Mouse (Mus musculus) embryonic stem cell, embryonic (primary cell): ENCODE measurements around the gene Mylk.

Experiments used
- CTCF ChIA-PET, 4 experiments: fragments of 300-600 bp in 2 of 4; fragments of 350-600 bp in 2 of 4; sonication (Branson Sonifier 250); formaldehyde crosslinking; loops; one replicate each; lab custom pipeline; 2022; ENCODE audit warnings: inconsistent platforms in 2 of 4; lab: Charles Lee
- POLR2A ChIA-PET, 4 experiments: fragments of 300-600 bp in 2 of 4; fragments of 350-600 bp in 2 of 4; sonication (Branson Sonifier 250); formaldehyde crosslinking; loops; one replicate each; lab custom pipeline; 2022; ENCODE audit warnings: antibody characterized with exemption in 4 of 4, inconsistent platforms in 1 of 4; lab: Charles Lee

Mylk gene

DNA sequence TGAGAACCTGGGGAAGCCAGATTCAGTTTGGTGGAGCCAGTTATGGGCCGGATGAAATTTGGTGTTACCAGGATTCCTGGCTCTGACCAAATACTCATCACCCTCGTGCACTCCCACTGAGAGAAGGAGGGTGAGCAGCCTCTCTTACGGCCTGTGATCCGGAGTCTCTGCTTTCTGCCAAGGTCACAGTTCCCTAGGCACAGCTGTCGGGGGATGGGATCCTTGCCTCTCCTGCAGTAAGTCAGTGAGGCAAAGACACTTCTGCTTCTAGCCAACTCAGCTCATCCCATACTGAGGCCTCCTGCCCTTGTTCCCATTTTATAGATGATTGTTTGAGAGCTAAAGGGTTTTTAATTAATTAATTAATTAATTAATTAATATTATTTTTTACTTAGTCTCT, 13.2 kb downstream of the Mylk start:
- CTCF ChIA-PET = no interaction called here
- POLR2A ChIA-PET = no interaction called here

DNA sequence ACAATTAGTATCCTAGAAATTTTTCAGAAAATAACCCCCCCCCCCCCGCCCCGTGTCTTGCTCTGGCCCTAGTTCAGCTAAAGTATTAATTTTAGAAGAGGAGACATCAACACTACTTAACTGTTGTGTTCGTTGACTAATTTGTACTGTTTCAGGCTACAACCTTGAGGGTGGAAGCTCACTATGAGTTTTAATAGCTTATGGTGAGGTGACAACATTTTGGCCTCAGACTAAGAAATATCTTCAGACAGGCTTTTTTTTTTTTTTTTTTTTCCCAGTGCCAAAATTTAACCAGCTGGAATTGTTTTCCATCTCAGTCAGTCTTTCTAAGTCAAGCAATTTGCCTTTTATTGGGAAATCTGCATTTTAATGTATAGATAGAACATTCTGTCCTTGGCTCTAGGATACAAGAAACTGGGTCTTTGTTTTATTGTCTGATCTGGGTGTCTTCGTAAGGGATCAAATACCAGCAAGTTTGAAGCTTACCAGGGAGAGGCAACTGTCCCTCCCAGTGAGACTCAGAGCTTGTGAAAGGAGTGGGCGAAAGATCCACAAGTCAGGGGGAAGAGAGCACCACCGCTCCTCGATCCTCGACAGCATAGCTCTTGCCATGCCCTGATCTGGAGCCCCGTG, 19.1 kb downstream of the Mylk start:
- ChIA-PET POLR2A (interaction anchor here in 3 of 4 experiments (0.6 to 1.2 kb wide), 7 partner anchors 9 to 1781 kb away, joined by 3 to 6 read pairs (median 3); no protein-coding TSS in a partner anchor), CTCF (interaction anchor here in 3 of 4 experiments (0.6 to 1.5 kb wide), 7 partner anchors 23 to 1059 kb away, joined by 3 to 14 read pairs (median 4); no protein-coding TSS in a partner anchor)

DNA sequence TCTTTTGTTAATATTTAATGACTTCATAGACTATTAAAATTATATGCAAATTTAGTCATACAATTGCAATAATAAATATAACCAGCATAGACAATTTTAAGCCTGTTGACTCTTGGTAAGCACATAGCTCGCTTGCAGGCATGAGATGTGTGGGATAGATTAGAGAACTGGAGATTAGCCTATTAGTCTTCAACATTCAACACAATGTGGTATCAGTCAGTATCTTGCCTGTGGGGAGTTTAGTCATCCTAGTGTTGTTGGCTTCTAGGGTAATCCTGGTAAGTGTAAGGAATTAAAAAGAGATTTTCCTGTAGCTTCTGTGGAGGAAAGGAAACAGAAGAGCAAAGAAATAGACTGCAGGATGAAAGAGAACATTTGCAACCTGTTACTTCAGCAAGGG, 20.7 kb downstream of the Mylk start:
- POLR2A ChIA-PET = interaction anchor here in 1 of 4 experiments (1.0 kb wide), 1 partner anchor 20 kb away, joined by 3 read pairs; the partner anchor contains the start of gene Mylk
- CTCF ChIA-PET = interaction anchor here in 1 of 4 experiments (0.6 kb wide), 1 partner anchor 1631 kb away, joined by 3 read pairs; no protein-coding TSS in a partner anchor

DNA sequence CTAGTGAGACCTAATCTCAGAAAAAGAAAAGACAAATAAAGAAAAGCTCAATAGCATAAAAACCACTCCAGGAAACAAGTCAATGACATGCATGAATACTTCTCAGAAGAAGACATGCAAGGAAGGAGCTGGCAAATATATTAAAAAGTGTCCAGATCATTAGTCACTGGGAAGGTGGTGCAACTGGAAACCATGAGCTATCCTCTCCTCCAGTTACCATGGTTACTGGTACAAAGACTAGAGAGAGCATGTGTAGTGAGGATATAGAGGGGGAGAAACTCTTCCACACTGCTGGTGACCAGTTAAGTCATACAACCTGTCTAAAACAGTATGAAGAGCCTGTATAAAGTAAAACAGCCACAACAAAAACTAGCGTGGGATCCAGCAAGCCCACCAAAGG, 21.2 kb downstream of the Mylk start:
- CTCF ChIA-PET = no interaction called here
- POLR2A ChIA-PET = interaction anchor here in 1 of 4 experiments (1.0 kb wide), 1 partner anchor 21 kb away, joined by 3 read pairs; the partner anchor contains the start of gene Mylk

DNA sequence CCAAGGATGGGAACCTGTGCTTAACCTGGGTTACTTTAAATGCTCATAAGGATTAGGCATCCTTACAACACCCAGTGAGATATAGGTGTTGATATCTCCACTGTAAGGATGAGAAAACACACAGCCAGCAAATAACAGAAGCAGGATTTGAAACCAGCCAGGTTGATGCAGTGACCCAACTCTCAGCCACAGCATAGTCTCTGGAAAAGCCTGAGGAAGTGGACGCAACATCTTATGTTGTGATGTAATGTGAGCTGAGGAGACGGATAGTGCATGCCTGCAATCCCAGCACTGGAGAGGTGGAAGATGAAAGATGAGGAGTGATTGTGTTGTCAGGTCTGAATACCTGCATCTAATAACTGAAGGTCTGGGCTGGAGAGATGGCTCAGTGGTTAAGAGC, 22.4 kb downstream of the Mylk start:
- ChIA-PET POLR2A (no interaction called here), CTCF (no interaction called here)

DNA sequence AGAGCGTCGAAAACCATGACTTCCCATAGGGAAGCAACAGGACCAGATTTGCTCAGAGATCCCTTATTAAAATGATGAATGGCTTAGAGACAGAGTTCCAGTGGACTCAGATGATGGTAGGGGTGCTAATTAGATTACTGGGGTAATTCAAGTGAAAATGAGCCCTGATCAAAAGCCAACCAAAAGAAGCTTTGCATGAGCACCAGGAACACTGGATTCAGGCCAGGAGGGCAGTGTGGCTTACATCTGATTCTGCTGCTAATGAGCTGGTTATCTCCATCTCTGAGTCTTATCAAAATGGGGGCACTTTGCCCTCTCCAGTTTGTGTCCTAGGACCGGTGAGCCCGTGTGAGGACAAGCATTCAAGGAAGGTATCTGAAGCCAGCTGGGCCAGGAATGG, 23.4 kb downstream of the Mylk start:
- ChIA-PET CTCF (no interaction called here), POLR2A (no interaction called here)

DNA sequence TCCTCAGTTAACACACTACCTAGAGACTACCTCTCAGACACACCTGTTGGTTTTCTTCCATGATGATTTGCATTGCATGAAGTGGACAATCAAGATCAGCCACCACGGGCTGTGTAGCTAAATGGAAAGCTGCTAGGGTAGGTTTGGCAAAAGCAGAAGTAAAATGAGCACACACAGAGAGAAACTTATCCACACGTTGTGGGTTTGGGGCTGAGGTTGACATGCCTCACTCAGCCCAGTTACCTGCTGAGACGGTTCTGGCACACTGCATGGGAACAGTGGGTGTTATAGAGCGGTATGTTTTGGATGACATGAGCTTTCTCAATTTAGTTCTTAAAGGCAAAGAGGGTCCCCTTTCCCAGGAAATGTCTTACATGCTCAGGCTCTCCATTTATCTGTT, 25.1 kb downstream of the Mylk start:
- CTCF ChIA-PET = no interaction called here
- POLR2A ChIA-PET = no interaction called here

DNA sequence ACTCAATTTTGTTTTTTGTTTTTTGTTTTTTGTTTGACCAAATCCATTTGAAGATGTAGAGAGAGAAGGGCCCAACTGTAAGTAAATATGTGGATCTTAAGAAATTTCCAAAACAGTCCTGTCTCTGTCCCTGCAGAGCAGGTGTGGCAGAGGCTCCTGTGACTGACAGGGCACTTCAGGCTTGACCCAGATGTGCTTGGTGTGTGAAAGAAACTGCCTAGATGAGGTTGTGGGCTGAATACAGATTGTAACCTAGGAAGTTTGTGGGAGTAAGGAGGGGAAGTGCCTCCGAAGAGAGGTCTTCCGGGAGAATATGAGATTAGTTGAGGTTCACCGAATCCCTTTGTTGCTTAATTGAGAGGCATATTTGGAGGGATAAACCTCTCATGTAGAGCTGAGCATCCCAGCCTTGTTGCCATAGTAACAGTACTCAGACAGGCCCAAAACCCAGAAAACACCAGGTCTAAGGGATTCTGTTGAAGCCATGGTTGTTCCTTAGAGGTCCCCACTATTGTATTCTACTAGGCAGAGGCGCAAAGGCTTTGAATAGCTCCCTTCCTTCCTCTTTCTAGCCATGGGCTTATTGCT, 27.5 kb downstream of the Mylk start:
- ChIA-PET CTCF (no interaction called here), POLR2A (interaction anchor here in 1 of 4 experiments (0.8 to 1.0 kb wide), 2 partner anchors 9 to 52 kb away, joined by 3 to 5 read pairs; no protein-coding TSS in a partner anchor)

DNA sequence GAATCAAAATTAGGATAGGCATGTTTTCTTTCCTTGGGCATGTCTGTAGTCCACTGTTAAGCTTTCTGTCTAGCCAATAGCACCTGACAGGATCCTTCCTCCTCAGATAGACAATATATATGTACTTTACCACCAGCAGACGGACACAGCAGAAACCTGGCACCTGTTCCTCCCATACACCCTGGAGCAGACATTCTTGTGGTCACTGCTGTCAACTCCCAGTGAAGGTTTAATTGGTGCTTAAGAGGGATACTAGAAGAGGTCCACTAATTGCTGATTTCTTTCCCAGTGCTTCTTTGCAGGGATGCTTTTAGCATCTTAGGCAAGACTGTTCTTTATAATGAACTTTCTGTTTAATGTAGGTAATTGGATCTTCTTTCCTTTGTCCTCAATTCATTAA, 37.4 kb downstream of the Mylk start:
- POLR2A ChIA-PET = no interaction called here

DNA sequence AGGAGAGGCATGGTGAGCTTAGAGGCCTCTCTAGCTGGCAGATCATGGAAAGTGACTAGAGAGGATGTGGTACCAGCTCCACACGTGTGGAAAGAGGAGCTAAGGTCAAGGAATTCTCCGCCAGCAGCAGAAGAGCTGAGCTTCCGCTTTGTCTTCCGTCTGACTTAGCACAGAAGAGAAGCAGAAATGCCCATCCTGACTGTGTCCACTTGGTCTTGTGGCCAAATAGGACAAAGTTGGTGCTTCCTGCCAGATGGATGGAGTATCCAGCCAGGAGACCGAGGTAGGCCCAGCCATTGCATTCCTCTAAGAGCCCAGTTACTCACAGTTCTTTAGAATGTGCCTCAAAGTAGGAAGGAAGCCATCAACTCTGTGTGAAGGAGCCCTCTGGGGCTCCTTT, 38.5 kb downstream of the Mylk start:
- ChIA-PET CTCF (interaction anchor here in 2 of 4 experiments (0.7 to 0.8 kb wide), 2 partner anchors 256 to 508 kb away, joined by 4 to 8 read pairs; no protein-coding TSS in a partner anchor), POLR2A (interaction anchor here in 1 of 4 experiments (1.3 kb wide), 1 partner anchor 14 kb away, joined by 3 read pairs; no protein-coding TSS in a partner anchor)

More for the DNA sequence above, 37.4 kb downstream of the Mylk start:
- CTCF ChIA-PET = no interaction called here

DNA sequence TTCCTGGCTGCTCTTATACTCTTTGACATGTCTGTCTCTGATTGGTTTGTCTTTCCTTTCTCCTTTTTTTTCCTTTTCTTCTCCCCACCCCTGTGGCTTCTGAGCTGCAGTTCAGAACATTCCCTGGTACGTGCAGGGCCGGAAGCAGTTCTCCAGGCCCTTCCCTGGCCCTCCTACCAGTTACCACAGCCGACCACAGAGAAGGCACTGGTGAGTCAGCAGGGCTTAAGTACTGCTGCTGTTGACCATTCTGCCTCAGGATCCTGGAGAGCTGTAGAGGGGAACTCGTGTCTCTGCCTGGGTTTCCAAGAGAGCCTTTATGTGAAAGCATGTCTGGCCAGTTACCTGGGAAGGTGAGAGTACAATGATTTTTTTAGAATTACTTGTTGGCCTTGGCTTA, 39.7 kb downstream of the Mylk start:
- CTCF ChIA-PET = interaction anchor here in 1 of 4 experiments (0.6 kb wide), 1 partner anchor 1669 kb away, joined by 4 read pairs; no protein-coding TSS in a partner anchor
- POLR2A ChIA-PET = no interaction called here

DNA sequence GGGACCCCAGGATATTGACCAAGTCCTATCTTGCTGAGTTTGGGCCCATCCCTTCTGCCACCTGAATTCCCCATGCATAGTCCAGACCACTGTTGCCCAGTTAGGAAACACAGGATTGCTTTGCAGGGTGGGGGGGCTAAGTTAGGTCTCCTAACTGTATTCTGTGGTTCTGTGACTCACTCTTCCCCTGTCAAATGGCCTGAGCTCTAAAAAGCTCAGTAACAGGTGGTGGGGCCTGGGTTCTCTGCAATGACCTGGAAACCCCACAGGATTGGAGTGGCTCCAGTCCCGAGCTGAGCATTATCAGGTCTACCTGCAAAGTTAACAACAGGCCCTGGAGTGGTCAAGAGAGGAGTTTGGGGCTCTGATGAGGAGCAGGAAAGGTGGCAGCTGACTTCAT, 47.5 kb downstream of the Mylk start:
- POLR2A ChIA-PET = no interaction called here
- CTCF ChIA-PET = no interaction called here

DNA sequence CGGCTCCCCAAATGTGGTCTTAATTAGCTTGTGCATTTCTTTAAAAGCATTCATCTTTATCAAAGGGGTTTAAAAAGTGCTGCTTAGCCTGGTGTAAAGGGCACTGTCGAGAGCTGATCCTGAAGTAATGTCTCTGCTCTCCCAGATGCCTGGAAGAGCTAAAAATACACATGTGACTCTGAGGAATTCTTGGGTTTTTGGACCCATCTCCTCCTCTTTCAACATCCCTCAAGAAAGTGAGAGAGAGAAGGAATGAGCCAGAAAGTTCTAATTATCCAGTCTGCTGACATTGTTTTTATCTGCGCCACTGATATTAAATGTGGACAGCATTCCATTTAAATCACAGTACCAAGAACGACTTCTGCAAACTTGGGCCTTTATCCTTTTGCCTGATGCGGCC, 48.0 kb downstream of the Mylk start:
- CTCF ChIA-PET = no interaction called here
- POLR2A ChIA-PET = no interaction called here

DNA sequence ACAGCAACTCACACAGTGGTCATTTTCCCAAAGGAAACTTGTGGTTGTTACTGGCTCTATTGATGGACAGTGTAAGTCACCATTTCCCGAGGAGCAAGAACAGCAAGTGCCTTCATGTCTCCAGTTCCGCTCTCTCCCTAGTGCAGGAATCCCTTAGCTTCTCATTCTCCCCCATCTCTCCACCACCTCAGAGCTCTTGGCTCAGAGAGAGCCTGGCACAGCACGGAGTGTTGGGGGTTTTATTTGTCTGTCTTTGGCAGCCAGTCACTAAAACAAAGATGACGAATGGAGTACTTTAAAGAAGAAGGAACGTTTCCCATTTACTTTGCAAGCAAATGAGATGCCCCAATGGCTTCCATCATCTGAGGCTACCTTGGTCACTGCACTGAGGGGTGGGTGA, 56.2 kb downstream of the Mylk start:
- CTCF ChIA-PET = no interaction called here
- POLR2A ChIA-PET = no interaction called here

DNA sequence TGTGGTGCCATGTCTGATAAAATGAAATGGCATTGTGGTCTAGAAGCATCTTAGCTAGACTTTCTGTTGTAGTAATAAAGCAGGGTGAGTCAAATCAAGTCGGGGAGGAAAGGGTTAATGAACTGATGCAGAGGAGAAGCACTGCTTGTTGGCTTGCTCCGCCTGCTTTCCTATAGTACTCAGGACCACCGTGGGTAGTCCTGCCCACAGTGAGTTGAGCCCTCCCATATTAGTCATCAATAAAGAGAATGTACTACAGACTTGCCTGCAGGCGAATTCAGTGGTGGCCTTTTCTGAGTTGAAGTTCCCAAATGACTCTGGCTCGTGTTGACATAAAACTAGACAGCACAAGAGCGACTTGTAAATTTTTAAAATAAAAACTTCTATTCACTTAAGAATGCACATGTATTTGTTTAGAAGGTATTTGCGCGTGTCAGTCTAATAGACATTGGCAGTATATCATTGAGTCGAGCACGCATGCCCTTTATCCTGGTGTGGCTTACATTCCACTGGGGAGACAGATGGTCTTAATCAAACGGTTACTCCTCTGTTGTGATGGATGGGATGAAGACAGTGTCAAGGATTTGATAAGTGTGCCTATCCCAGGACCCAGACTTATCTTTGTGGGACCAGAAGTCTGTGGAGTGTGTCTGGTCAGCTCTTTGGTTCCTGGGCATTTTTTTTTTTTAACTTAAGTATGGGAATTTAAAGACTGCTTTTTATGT, 59.4 kb downstream of the Mylk start:
- ChIA-PET POLR2A (no interaction called here), CTCF (interaction anchor here in 1 of 4 experiments (0.6 kb wide), 1 partner anchor 92 kb away, joined by 5 read pairs; no protein-coding TSS in a partner anchor)

DNA sequence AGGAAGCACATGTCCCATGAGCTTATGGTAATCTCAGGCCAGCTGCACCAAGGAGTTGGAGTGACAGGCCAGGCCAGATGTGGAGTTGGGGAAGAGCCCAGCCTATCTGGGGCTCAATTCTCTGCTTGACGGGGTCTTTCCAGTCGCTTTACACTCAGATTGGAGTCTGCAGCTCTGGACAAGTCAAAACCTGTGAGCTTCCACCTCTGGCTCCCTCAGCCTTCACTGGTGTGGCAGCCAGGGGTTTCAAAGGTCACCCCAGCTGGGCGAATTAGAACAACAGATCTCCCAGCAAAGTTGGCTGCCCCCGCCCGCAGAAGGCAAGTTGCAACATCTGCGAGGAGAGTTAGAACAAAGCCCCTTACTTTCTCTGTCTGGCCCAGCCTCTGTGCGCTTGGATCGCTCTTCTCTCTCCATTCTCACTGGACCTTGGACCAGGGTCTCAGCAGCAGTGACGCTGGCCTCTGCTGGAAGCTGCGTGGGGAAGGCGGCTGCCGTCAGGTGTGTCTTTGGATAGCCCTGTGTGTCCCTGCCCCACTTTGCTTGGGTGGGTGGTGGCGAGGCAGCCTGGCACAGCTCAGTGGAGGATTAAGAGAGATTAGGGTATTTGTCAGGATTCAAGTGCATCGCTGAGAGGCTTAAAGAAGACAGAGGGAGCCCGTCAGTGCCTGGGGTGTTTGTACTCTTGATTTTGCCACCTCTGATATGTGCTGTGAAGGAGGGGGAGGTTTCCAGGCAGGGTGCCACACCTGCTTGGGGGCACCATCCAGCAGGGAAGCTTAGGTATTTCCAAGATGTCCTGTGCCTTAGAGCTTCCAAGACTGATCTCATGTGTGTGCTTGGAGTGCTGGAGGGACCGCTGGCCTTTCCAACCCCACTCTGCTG, 62.1 kb downstream of the Mylk start:
- POLR2A ChIA-PET = interaction anchor here in 2 of 4 experiments (0.6 to 1.5 kb wide), 5 partner anchors 9 to 700 kb away, joined by 3 to 4 read pairs (median 3); no protein-coding TSS in a partner anchor

DNA sequence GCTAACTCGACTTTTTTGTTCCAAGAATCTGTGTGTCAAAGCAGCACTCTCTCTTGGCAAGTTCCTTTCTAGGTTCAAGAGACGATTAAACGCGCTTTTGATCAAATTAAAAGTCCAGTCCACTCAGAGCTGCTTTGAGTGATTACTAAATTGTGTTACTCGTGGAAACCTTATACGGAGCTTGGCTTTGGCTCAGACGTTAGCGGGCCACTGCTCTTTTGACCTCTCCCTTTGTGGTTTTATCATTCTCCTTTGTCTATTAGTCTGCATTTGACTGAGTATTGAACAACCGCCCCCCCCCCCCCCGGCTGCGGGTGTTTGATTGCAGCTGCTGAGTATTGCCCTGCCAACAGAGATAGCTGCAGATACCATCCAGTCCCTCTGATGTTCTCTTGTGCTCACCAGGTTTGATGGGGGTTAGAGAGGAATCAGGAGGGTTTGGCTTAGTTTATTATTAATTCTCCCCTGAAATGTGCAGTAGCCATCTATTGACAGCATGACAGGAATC, 62.8 kb downstream of the Mylk start:
- ChIA-PET CTCF (interaction anchor here in 1 of 4 experiments (0.6 to 1.0 kb wide), 3 partner anchors 117 to 1073 kb away, joined by 3 to 4 read pairs (median 3); no protein-coding TSS in a partner anchor), POLR2A (interaction anchor here in 2 of 4 experiments (0.6 to 1.5 kb wide), 4 partner anchors 14 to 701 kb away, joined by 3 to 4 read pairs (median 4); no protein-coding TSS in a partner anchor)

More for the DNA sequence above, 62.1 kb downstream of the Mylk start:
- CTCF ChIA-PET = interaction anchor here in 2 of 4 experiments (0.5 to 0.7 kb wide), 3 partner anchors 33 to 1072 kb away, joined by 3 to 13 read pairs (median 7); no protein-coding TSS in a partner anchor

DNA sequence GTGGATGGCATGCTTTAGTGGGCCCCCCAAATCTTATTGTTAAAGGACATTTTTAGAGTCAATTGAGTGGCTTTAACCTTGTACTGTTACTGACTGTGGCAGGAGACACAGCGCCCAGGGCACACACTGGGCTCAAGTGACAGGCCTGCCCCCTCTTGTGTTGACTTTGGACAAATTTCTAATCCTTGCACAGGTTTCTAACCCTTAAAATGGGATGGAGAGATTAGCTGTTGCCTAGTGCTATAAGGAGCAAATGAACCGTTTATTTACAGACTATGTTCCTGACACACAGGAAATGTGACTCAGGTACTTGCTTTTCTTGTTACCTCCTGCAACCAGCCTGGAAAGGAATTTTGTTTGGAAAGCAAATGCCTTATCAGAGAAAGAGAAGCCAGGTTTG, 67.2 kb downstream of the Mylk start:
- ChIA-PET CTCF (no interaction called here), POLR2A (no interaction called here)
